Mouse (Mus musculus): ENCODE data around the gene Fgd5.
"Not testable (repeated sequence)": the region's sequence is repeated elsewhere in the genome, so short reads cannot be mapped to it uniquely, and the experiment has no call there.

The Fgd5 gene

DNA sequence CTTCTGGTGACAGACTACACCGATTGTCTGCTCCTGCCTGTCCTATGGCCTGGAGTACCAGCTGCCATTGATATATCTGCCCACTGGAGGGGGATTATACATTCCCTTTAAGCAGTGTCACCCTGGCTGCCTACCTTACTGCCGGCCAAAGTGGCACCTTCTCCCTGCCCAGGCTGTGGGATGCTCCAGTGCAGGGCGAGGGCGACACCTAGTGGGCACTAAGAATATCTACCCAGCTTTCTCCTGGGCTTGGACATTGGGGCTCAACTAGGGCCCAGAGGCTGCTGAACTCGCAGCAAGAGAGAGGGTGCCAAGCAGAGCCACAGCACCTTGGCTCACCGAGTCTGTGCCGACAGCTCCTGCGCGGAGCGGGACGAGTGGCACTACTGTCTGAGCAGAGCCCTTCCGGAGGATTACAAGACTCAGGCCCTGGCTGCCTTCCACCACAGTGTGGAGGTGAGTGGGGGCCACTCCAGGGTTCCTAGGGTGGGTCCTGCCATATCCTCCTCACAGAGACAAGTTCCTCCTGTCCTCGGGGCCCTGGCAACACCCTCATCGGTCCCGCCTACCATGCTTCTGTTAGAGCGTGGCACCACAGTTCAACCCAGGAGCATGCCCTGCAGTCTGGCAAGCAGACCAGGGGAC, 88.6 kb downstream of the Fgd5 start:
- peak; percentile 7 for DNase-seq (ENCODE audit: low spot score)

GRCm38 (mm10) chr6:92071121-92071839, 92.6 kb downstream of the Fgd5 start:
- DNase-seq (ENCODE audit: low spot score): no peak

GRCm38 (mm10) chr6:92080730-92081129, 102.1 kb downstream of the Fgd5 start:
- DNase-seq (ENCODE audit: low spot score): no peak

- no peak for DNase-seq (ENCODE audit: low spot score)
Measured at GRCm38 (mm10) chr6:92082756-92083155, 104.1 kb downstream of the Fgd5 start.

DNA sequence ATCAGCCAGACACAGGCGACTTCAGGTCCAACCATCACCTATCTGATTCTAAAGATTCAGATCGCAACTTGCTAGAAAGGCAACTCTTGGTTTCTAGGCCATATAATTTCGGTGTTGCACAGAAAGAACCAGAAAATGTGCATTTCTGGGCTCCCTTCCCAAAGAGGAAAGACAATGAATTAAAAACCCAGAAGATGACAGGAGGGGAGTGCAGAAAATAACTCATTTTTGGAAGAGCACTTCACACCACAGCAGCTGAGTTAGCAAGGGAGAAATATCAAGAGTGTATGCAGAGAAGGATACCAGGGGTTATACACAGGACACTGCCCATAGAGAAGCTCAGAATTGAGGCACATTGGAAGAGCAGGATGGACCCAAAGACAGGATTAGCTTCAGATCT, 106.3 kb downstream of the Fgd5 start:
- DNase-seq (ENCODE audit: low spot score): no peak

GRCm38 (mm10) chr6:92089141-92089540, 110.5 kb downstream of the Fgd5 start:
- not testable (repeated sequence) for DNase-seq (ENCODE audit: low spot score)

GRCm38 (mm10) chr6:92089982-92090381, 111.3 kb downstream of the Fgd5 start:
- DNase-seq (ENCODE audit: low spot score): no peak

GRCm38 (mm10) chr6:92090497-92090896, 111.8 kb downstream of the Fgd5 start:
- DNase-seq (ENCODE audit: low spot score): no peak

GRCm38 (mm10) chr6:92091130-92091591, 112.5 kb downstream of the Fgd5 start, which contains the start of gene Nr2c2:
Gene Nr2c2 (plus strand): TSS chr6:92091390.
- peak; percentile 85 for DNase-seq (ENCODE audit: low spot score)

DNA sequence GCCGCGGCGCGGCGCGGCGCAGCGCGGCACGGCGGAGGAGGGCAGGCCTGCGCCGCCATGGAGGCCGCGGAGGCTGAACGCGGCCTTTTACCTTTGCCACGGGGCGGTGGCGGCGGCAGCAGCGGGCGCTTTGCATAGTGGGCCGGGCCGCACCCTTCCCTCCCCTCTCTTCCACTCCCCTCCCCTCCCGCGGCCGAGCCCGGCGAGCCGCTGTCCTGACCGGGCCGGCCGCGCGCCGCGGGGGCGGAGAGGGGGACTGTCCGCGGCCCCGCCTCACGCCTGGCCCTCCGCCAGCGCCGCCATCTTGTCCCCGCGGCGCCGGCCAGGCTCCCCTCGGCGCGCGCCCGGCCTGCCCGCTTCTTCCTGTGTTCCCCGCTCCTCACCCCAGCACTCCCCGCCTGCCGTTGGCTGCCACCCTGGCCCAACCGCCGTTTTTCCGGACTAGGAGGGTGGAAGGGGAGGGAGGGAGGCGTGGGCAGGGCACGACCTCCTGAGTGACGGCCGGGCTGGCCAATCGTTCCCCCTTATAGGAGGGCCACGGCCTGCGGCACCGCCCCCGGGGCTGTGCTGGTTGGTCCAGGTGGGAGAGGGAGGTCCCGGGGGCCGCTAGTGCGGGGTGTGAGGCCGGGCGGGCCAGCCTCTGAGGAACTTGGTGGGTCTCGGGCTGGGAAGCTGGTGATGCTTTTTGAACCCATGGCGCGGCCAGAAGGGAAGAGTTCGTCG, 113.2 kb downstream of the Fgd5 start:
- DNase-seq (ENCODE audit: low spot score): peak; percentile 99

DNA sequence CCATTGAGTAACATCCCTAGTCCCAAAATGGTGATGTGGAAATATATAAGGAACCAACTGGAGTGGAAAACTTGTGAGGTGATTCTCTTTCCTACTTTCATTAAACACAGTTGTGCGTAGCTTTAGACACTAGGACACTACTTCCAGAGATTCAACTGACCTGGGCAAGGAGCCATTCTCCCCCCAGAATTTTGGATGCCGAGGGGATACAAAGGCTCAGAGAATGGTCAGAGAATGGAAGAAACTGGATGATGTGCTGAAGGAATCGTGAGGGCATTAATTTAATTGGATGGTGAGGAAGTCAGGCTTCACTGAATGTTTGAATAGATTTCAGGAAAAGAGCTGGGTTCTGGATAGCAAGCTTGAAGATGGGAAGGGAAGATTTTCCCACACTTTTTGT, 114.1 kb downstream of the Fgd5 start:
- no peak for DNase-seq (ENCODE audit: low spot score)

GRCm38 (mm10) chr6:92093869-92094268, 115.2 kb downstream of the Fgd5 start:
- no peak for DNase-seq (ENCODE audit: low spot score)

GRCm38 (mm10) chr6:92100679-92101360, 122.1 kb downstream of the Fgd5 start:
- no peak for DNase-seq (ENCODE audit: low spot score)

- no peak for DNase-seq (ENCODE audit: low spot score)
Measured at GRCm38 (mm10) chr6:92124547-92124946, 145.9 kb downstream of the Fgd5 start.

Measured in yolk sac, embryonic 10.5 days (tissue).